Mouse (Mus musculus): ENCODE results near the gene Kcnt1.

GRCm38 (mm10) chr2:25882276-25882675 lies 18.7 kb downstream of the Kcnt1 start:
- TF ChIP-seq CTCF (IDR thresholded peaks at IDR 0.05; ENCODE audit: low read depth, low read length) (no peak), POLR2A (IDR thresholded peaks at IDR 0.05; ENCODE audit: insufficient read depth, low read length) (no peak), EP300 (IDR thresholded peaks at IDR 0.05; ENCODE audit: insufficient read depth, low read depth, low read length) (no peak)

All from ES-Bruce4 (cell line).